Mouse (Mus musculus) limb, embryonic 14.5 days (tissue): ENCODE results near the gene Grid1. TPM values are rescaled to one million over a fixed set of nuclear protein-coding genes. Genes with fewer than 3 reads are reported as not detected.

Source experiments
- ATAC-seq: fragments of 200-750 bp; cut with Nextera tagmentation; 2 replicates; pipeline ENCODE4 v1.8.0; 2017; ENCODE audit warnings: low read depth, moderate number of reproducible peaks, moderate TSS enrichment; ENCODE audit not compliant: low FRiP score
- DNase-seq: peaks from one replicate; pipeline ENCODE4 v3.0.0-alpha.2; 2015; ENCODE audit warnings: low spot score
- H3K27ac ChIP-seq: fragments of 300-500 bp; sonication (generic); replicated peaks from 2 replicates; pipeline ENCODE4 v1.5.1; 2014; ENCODE audit warnings: low read depth, mild to moderate bottlenecking, low read length, moderate library complexity, mixed read lengths
- H3K27me3 ChIP-seq: fragments of 300-500 bp; sonication (generic); 2 replicates; pipeline ENCODE4 v1.6.1; 2014; ENCODE audit warnings: low read length, mixed read lengths; ENCODE audit not compliant: control insufficient read depth, insufficient read depth
- H3K36me3 ChIP-seq: fragments of 300-500 bp; sonication (generic); 2 replicates; pipeline ENCODE4 v1.6.1; 2014; ENCODE audit warnings: mild to moderate bottlenecking, low read length, moderate library complexity, mixed read lengths; ENCODE audit not compliant: control insufficient read depth, insufficient read depth
- H3K4me1 ChIP-seq: fragments of 300-500 bp; sonication (generic); 2 replicates; pipeline ENCODE4 v1.6.1; 2014; ENCODE audit warnings: antibody characterized with exemption, low read length, mixed read lengths; ENCODE audit not compliant: control insufficient read depth, insufficient read depth
- H3K4me2 ChIP-seq: fragments of 300-500 bp; sonication (generic); replicated peaks from 2 replicates; pipeline ENCODE4 v1.6.1; 2014; ENCODE audit warnings: low read depth, mild to moderate bottlenecking, low read length, moderate library complexity; ENCODE audit not compliant: severe bottlenecking
- H3K4me3 ChIP-seq: fragments of 300-500 bp; sonication (generic); replicated peaks from 2 replicates; pipeline ENCODE4 v1.5.1; 2014; ENCODE audit warnings: low read length
- H3K9ac ChIP-seq: fragments of 300-500 bp; sonication (generic); 2 replicates; pipeline ENCODE4 v1.6.1; 2014; ENCODE audit warnings: mild to moderate bottlenecking, low read depth, low read length, moderate library complexity; ENCODE audit not compliant: severe bottlenecking
- H3K9me3 ChIP-seq: fragments of 300-500 bp; sonication (generic); 2 replicates; pipeline ENCODE4 v1.6.1; 2016; ENCODE audit warnings: low read length; ENCODE audit not compliant: control insufficient read depth
- POLR2A ChIP-seq: fragments of 200-500 bp; IDR thresholded peaks from 2 replicates; pipeline ENCODE4 v1.8.0; 2012; ENCODE audit warnings: inconsistent platforms, mild to moderate bottlenecking, moderate library complexity, borderline replicate concordance; ENCODE audit not compliant: insufficient read depth, insufficient read length; ENCODE audit errors: extremely low read depth
- WGBS: fragments of 180-500 bp; shearing (Covaris S2); extraction: QIAGEN DNeasy Blood & Tissue Kit; methylation state at CpG from one replicate; pipeline ENCODE4 v1.1.7; 2014; 5-methylcytosine and 5-hydroxymethylcytosine counted together
- microRNA counts: library from miRNA; unstranded; fragments of <30 nt; microRNA quantifications from one replicate; lab custom pipeline; 2016
- microRNA-seq: library from miRNA; unstranded; fragments of <30 nt; microRNA quantifications from one replicate; pipeline ENCODE4, GENCODE M21; 2016
- polyA plus RNA-seq, 2 experiments: library from polyadenylated mRNA; depleted of rRNA in 1 of 2; stranded (reverse) in 1 of 2; unstranded in 1 of 2; fragments of >200 nt; fragmentation: Nextera tagmentation in 1 of 2; extraction: Ambion mirVana in 1 of 2; gene quantifications; 2 replicates each; pipeline versions ENCODE4 v1.2.1 to v1.2.3; 2012 to 2014

The Grid1 gene
- polyA plus RNA-seq, 2 experiments: 0.87 to 2.0 TPM

GRCm38 (mm10) chr14:35575285-35575684 is 755.4 kb downstream of the Grid1 start:
- Histone ChIP-seq H3K4me1 (no peaks in the 10 kb centered on the region), H3K4me2 (no peak overlapping the region), H3K36me3 (no peaks in the 10 kb centered on the region), H3K9me3 (no peaks in the 10 kb centered on the region), H3K9ac (no peak overlapping the region), H3K4me3 (no peak overlapping the region), H3K27ac (no peak overlapping the region), H3K27me3 (no peaks in the 10 kb centered on the region)
- TF ChIP-seq POLR2A: no peak
- WGBS: 71% methylated on average over 6 of the region's 6 CpGs
- DNase-seq: no peak
- ATAC-seq: no peak

GRCm38 (mm10) chr14:35625749-35626148 is 805.8 kb downstream of the Grid1 start:
- Histone ChIP-seq H3K27ac (no peak overlapping the region), H3K9me3 (peaks cover 4% of the 10 kb centered on the region), H3K4me3 (no peak overlapping the region), H3K9ac (no peak overlapping the region), H3K27me3 (no peaks in the 10 kb centered on the region), H3K4me2 (no peak overlapping the region), H3K36me3 (no peaks in the 10 kb centered on the region), H3K4me1 (no peaks in the 10 kb centered on the region)
- 91% methylated on average over 5 of the region's 5 CpGs for WGBS
- no peak for ATAC-seq
- no peak for TF ChIP-seq POLR2A
- DNase-seq: no peak

MicroRNAs within 50 kb of the gene (microRNA counts, 519-probe panel; counts per million panel counts)
- microRNA mmu-miR-346 (lab: Ali Mortazavi, UCI): 861 counts per million, percentile 4 among the panel's probes with 10 or more counts

Small RNAs within 50 kb of the gene (microRNA-seq; reads per million reads assigned to microRNA genes)
- gene Mir346: 13.5 reads per million, percentile 23 among the genes with 10 or more reads in this experiment

Other genes with a start within 250 kb of the Grid1 start
- 37.7 and 44.1 TPM in 2 replicates for gene Ldb3, start 231.4 kb upstream of the Grid1 start, polyA plus RNA-seq (2012; rRNA removed)
- 20.0 and 26.6 TPM in 2 replicates for gene Ldb3, start 231.4 kb upstream of the Grid1 start, polyA plus RNA-seq (2014; fragmentation: Nextera tagmentation; extraction: Ambion mirVana)
- gene Opn4, start 220.0 kb upstream of the Grid1 start, polyA plus RNA-seq (2012; rRNA removed): 0.09 and 0.38 TPM in 2 replicates
- 0.25 and 0.50 TPM in 2 replicates for gene Opn4, start 220.0 kb upstream of the Grid1 start, polyA plus RNA-seq (2014; fragmentation: Nextera tagmentation; extraction: Ambion mirVana)
- 16.5 and 23.5 TPM in 2 replicates for gene Wapl, start 146.2 kb upstream of the Grid1 start, polyA plus RNA-seq (2012; rRNA removed)
- 28.4 and 28.8 TPM in 2 replicates for gene Wapl, start 146.2 kb upstream of the Grid1 start, polyA plus RNA-seq (2014; fragmentation: Nextera tagmentation; extraction: Ambion mirVana)